Mouse (Mus musculus): Measurements from ENCODE around the gene Mrpl42.
"Not testable (repeated sequence)": the region's sequence is repeated elsewhere in the genome, so short reads cannot be mapped to it uniquely, and the experiment has no call there.

The Mrpl42 gene

GRCm38 (mm10) chr10:95501463-95502081 is at the start of gene Mrpl42:
Gene Mrpl42, minus strand, starts transcription at chr10:95501940.
- peak; percentile 91 for DNase-seq (ENCODE audit: low read depth, low spot score)

GRCm38 (mm10) chr10:95550506-95550905 is 48.8 kb upstream of the Mrpl42 start:
- no peak for DNase-seq (ENCODE audit: low read depth, low spot score)

GRCm38 (mm10) chr10:95549080-95549479 is 47.3 kb upstream of the Mrpl42 start:
- not testable (repeated sequence) for DNase-seq (ENCODE audit: low read depth, low spot score)

GRCm38 (mm10) chr10:95548154-95548826 is 46.5 kb upstream of the Mrpl42 start:
- DNase-seq (ENCODE audit: low read depth, low spot score) = no peak

GRCm38 (mm10) chr10:95546178-95546577 is 44.4 kb upstream of the Mrpl42 start:
- no peak for DNase-seq (ENCODE audit: low read depth, low spot score)

GRCm38 (mm10) chr10:95545051-95545450 is 43.3 kb upstream of the Mrpl42 start:
- DNase-seq (ENCODE audit: low read depth, low spot score) = no peak

- no peak for DNase-seq (ENCODE audit: low read depth, low spot score)
These were observed 42.9 kb upstream of the Mrpl42 start for GRCm38 (mm10) chr10:95544651-95545050.

GRCm38 (mm10) chr10:95544004-95544403 is 42.3 kb upstream of the Mrpl42 start:
- DNase-seq (ENCODE audit: low read depth, low spot score) = no peak

GRCm38 (mm10) chr10:95543377-95543776 is 41.6 kb upstream of the Mrpl42 start:
- no peak for DNase-seq (ENCODE audit: low read depth, low spot score)

- no peak for DNase-seq (ENCODE audit: low read depth, low spot score)
These were observed 41.2 kb upstream of the Mrpl42 start for GRCm38 (mm10) chr10:95542916-95543315.

GRCm38 (mm10) chr10:95539841-95540240 is 38.1 kb upstream of the Mrpl42 start:
- DNase-seq (ENCODE audit: low read depth, low spot score) = no peak

- DNase-seq (ENCODE audit: low read depth, low spot score) = no peak
These were observed 37.5 kb upstream of the Mrpl42 start for GRCm38 (mm10) chr10:95539260-95539659.

- no peak for DNase-seq (ENCODE audit: low read depth, low spot score)
These were observed 34.4 kb upstream of the Mrpl42 start for GRCm38 (mm10) chr10:95536222-95536541.

- no peak for DNase-seq (ENCODE audit: low read depth, low spot score)
These were observed 33.9 kb upstream of the Mrpl42 start for GRCm38 (mm10) chr10:95535399-95536221.

GRCm38 (mm10) chr10:95533382-95533781 is 31.6 kb upstream of the Mrpl42 start:
- no peak for DNase-seq (ENCODE audit: low read depth, low spot score)

GRCm38 (mm10) chr10:95532916-95533315 is 31.2 kb upstream of the Mrpl42 start:
- no peak for DNase-seq (ENCODE audit: low read depth, low spot score)

GRCm38 (mm10) chr10:95530551-95531121 is 28.9 kb upstream of the Mrpl42 start:
- no peak for DNase-seq (ENCODE audit: low read depth, low spot score)

GRCm38 (mm10) chr10:95526495-95527122 is 24.9 kb upstream of the Mrpl42 start:
- DNase-seq (ENCODE audit: low read depth, low spot score) = no peak

- no peak for DNase-seq (ENCODE audit: low read depth, low spot score)
These were observed 24.1 kb upstream of the Mrpl42 start for GRCm38 (mm10) chr10:95525871-95526270.

GRCm38 (mm10) chr10:95525037-95525675 is 23.4 kb upstream of the Mrpl42 start:
- no peak for DNase-seq (ENCODE audit: low read depth, low spot score)

GRCm38 (mm10) chr10:95517656-95518055 is 15.9 kb upstream of the Mrpl42 start:
- no peak for DNase-seq (ENCODE audit: low read depth, low spot score)

All from forelimb bud, embryonic 11.5 days (tissue).